ENCODE assay signal across 21 mouse cellular contexts in the genomic region with DNA sequence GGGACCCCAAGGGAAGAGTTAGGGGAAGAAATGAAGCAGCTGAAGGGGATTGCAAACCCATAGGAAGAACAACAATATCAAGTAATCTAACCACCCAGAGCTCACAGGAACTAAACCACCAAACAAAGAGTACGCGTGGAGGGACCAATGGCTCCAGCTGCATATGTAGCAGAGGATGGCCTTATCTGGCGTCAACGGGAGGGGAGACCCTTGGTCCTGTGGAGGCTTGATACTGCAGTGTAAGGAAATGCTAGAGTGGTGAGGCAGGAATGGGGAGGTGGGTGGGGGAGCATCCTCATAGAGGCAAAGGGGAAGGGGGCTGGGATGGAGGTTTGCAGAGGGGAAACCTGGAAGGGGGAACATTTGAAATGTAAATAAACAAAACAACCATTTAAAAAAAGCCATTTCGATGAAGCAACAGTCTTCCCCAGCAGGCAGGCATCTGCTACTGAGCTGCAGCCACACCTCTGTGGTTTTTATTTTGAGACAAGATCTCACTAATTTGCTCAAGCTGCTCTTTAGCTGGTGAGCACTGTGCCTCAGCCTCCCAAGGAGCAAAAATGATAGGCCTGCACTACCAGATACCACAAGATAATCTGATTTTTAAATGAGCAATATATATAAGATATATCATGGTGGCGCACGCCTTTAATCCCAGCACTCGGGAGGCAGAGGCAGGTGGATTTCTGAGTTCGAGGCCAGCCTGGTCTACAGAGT.
"Had no signal": no experiment of that assay in that cellular context is flagged by ENCODE, and none has a peak within 500 bp of the region (broad histone marks: within the 10 kb centered on the region; RNA-seq: fewer than 3 reads in every experiment).

No protein-coding gene starts in this region.

- H3K27me3 ChIP-seq: lung, embryonic 15.5 days; megakaryocyte, embryonic 14.5 days; midbrain, embryonic 13.5 days; neural tube, embryonic 13.5 days; neural tube, embryonic 15.5 days had no signal

- H3K4me3 ChIP-seq: lung, embryonic 15.5 days; megakaryocyte, embryonic 14.5 days; midbrain, embryonic 13.5 days; myocyte; neural tube, embryonic 13.5 days; neural tube, embryonic 15.5 days had no signal

- H3K4me2 ChIP-seq: lung, embryonic 15.5 days; midbrain, embryonic 11.5 days; midbrain, embryonic 13.5 days; neural tube, embryonic 13.5 days; neural tube, embryonic 15.5 days had no signal

- H3K9me3 ChIP-seq: lung, embryonic 15.5 days; megakaryocyte, embryonic 14.5 days; midbrain, embryonic 13.5 days; neural tube, embryonic 13.5 days; neural tube, embryonic 15.5 days had no signal

- ATAC-seq: lung, postnatal 0 days; midbrain, embryonic 13.5 days; midbrain, embryonic 16.5 days had no signal

- H3K36me3 ChIP-seq: lung, embryonic 15.5 days had no signal

- H3K4me1 ChIP-seq: lung, embryonic 15.5 days; midbrain, embryonic 13.5 days; neural tube, embryonic 13.5 days; neural tube, embryonic 15.5 days had no signal

- H3K9ac ChIP-seq: lung, embryonic 15.5 days; midbrain, embryonic 13.5 days; neural tube, embryonic 13.5 days; neural tube, embryonic 15.5 days had no signal

- DNase-seq: lung, adult 2 months; lung, postnatal 14 days; lung, postnatal 36 days; retina, postnatal 1 day; right cerebral cortex, adult 18-20 months; right cerebral cortex, postnatal 25 days; right cerebral cortex, postnatal 4 days; spleen, adult 18-20 months; thymus, adult 2 months; thymus, postnatal 25 days; thymus, postnatal 4 days had no signal

- H3K27ac ChIP-seq: lung, embryonic 15.5 days; macrophage; midbrain, embryonic 13.5 days; neural tube, embryonic 13.5 days; neural tube, embryonic 15.5 days had no signal
